Mouse (Mus musculus) retina, postnatal 7 days (tissue): ENCODE data around the gene Hrasls5.

Experiments
- DNase-seq: peaks from one replicate; pipeline ENCODE4 v3.0.0-alpha.2; 2012; ENCODE audit warnings: low read depth, low spot score

Hrasls5 gene

GRCm38 (mm10) chr19:7611942-7612757 lies at the start of gene Hrasls5:
Hrasls5 (plus strand) TSS chr19:7612541.
- no peak for DNase-seq

- no peak for DNase-seq
These were observed 49.7 kb upstream of the Hrasls5 start for GRCm38 (mm10) chr19:7562601-7563129.

GRCm38 (mm10) chr19:7563676-7564075 lies 48.7 kb upstream of the Hrasls5 start:
- DNase-seq = no peak

GRCm38 (mm10) chr19:7564457-7564856 lies 47.9 kb upstream of the Hrasls5 start:
- DNase-seq = no peak

- DNase-seq = no peak
These were observed 45.5 kb upstream of the Hrasls5 start for GRCm38 (mm10) chr19:7566826-7567225.

GRCm38 (mm10) chr19:7568364-7568763 lies 44.0 kb upstream of the Hrasls5 start:
- DNase-seq = no peak

- DNase-seq = no peak
These were observed 42.7 kb upstream of the Hrasls5 start for GRCm38 (mm10) chr19:7569650-7570049.

GRCm38 (mm10) chr19:7576180-7576579 lies 36.2 kb upstream of the Hrasls5 start:
- DNase-seq = no peak

GRCm38 (mm10) chr19:7577710-7578109 lies 34.6 kb upstream of the Hrasls5 start:
- DNase-seq = no peak

GRCm38 (mm10) chr19:7581042-7581441 lies 31.3 kb upstream of the Hrasls5 start:
- no peak for DNase-seq

GRCm38 (mm10) chr19:7583101-7583500 lies 29.2 kb upstream of the Hrasls5 start:
- DNase-seq = no peak

GRCm38 (mm10) chr19:7583599-7583998 lies 28.7 kb upstream of the Hrasls5 start:
- no peak for DNase-seq

- no peak for DNase-seq
These were observed 27.1 kb upstream of the Hrasls5 start for GRCm38 (mm10) chr19:7585279-7585678.

GRCm38 (mm10) chr19:7585764-7586163 lies 26.6 kb upstream of the Hrasls5 start:
- no peak for DNase-seq

GRCm38 (mm10) chr19:7590795-7591194 lies 21.5 kb upstream of the Hrasls5 start:
- no peak for DNase-seq

- no peak for DNase-seq
These were observed 20.3 kb upstream of the Hrasls5 start for GRCm38 (mm10) chr19:7592018-7592417.

GRCm38 (mm10) chr19:7595534-7595933 lies 16.8 kb upstream of the Hrasls5 start:
- DNase-seq = no peak

- no peak for DNase-seq
These were observed 13.9 kb upstream of the Hrasls5 start for GRCm38 (mm10) chr19:7598481-7598880.

GRCm38 (mm10) chr19:7601551-7601950 lies 10.8 kb upstream of the Hrasls5 start:
- no peak for DNase-seq

GRCm38 (mm10) chr19:7604107-7604506 lies 8.2 kb upstream of the Hrasls5 start:
- no peak for DNase-seq

- no peak for DNase-seq
These were observed 7.3 kb upstream of the Hrasls5 start for GRCm38 (mm10) chr19:7605013-7605412.

- DNase-seq = no peak
These were observed 6.2 kb upstream of the Hrasls5 start for GRCm38 (mm10) chr19:7605930-7606783.
